Mouse (Mus musculus) neural tube, embryonic 11.5 days (tissue): ENCODE measurements around the gene Cdkal1. TPM values are rescaled to one million over a fixed set of nuclear protein-coding genes. Genes with fewer than 3 reads are reported as not detected.

Experiments
- ATAC-seq: fragments of 200-750 bp; cut with Nextera tagmentation; 2 replicates; pipeline ENCODE4 v1.8.0; 2017; ENCODE audit warnings: moderate number of reproducible peaks, mild to moderate bottlenecking, moderate TSS enrichment, moderate library complexity; ENCODE audit not compliant: insufficient read depth, low FRiP score, low TSS enrichment
- DNase-seq: peaks from one replicate; pipeline ENCODE4 v3.0.0-alpha.2; 2015; ENCODE audit warnings: low spot score
- H3K27ac ChIP-seq: fragments of 300-500 bp; sonication (generic); 2 replicates; pipeline ENCODE4 v1.5.1; 2014; ENCODE audit warnings: low read depth, mild to moderate bottlenecking, low read length
- H3K27me3 ChIP-seq: fragments of 300-500 bp; sonication (generic); 2 replicates; pipeline ENCODE4 v1.6.1; 2014; ENCODE audit warnings: mild to moderate bottlenecking, low read length, mixed read lengths; ENCODE audit not compliant: control insufficient read depth, insufficient read depth
- H3K36me3 ChIP-seq: fragments of 300-500 bp; sonication (generic); 2 replicates; pipeline ENCODE4 v1.6.1; 2014; ENCODE audit warnings: mild to moderate bottlenecking, low read length, moderate library complexity, mixed read lengths; ENCODE audit not compliant: control insufficient read depth, insufficient read depth
- H3K4me1 ChIP-seq: fragments of 300-500 bp; sonication (generic); 2 replicates; pipeline ENCODE4 v1.6.1; 2014; ENCODE audit warnings: low read length, mixed read lengths; ENCODE audit not compliant: control insufficient read depth, insufficient read depth
- H3K4me2 ChIP-seq: fragments of 300-500 bp; sonication (generic); 2 replicates; pipeline ENCODE4 v1.6.1; 2014; ENCODE audit warnings: low read depth, mild to moderate bottlenecking, moderate library complexity
- H3K4me3 ChIP-seq: fragments of 300-500 bp; sonication (generic); 2 replicates; pipeline ENCODE4 v1.5.1; 2014; ENCODE audit warnings: low read depth, low read length
- H3K9ac ChIP-seq: fragments of 300-500 bp; sonication (generic); 2 replicates; pipeline ENCODE4 v1.6.1; 2014; ENCODE audit warnings: mild to moderate bottlenecking, low read length
- H3K9me3 ChIP-seq: fragments of 300-500 bp; sonication (generic); 2 replicates; pipeline ENCODE4 v1.6.1; 2016; ENCODE audit warnings: low read length; ENCODE audit not compliant: control insufficient read depth
- WGBS: fragments of 180-500 bp; shearing (Covaris S2); extraction: QIAGEN DNeasy Blood & Tissue Kit; methylation state at CpG from one replicate; pipeline ENCODE4 v1.1.7; 2014; 5-methylcytosine and 5-hydroxymethylcytosine counted together
- polyA plus RNA-seq: library from polyadenylated mRNA; unstranded; fragments of >200 nt; fragmentation: Nextera tagmentation; extraction: Ambion mirVana; gene quantifications from 2 replicates; pipeline ENCODE4 v1.2.1, GENCODE M21; 2014

The Cdkal1 gene
- polyA plus RNA-seq, 1 experiment from 2014 or later, result 27.5 TPM

GRCm38 (mm10) chr13:29838409-29839047 lies 16.9 kb downstream of the Cdkal1 start:
- Histone ChIP-seq H3K27me3 (no peaks in the 10 kb centered on the region), H3K9me3 (no peaks in the 10 kb centered on the region), H3K4me1 (0 out of 2 replicates have a peak, but pooled peaks cover 2% of the 10 kb centered on the region), H3K4me2 (no peak overlapping the region), H3K4me3 (no peak overlapping the region), H3K36me3 (no peaks in the 10 kb centered on the region), H3K27ac (no peak overlapping the region), H3K9ac (no peak overlapping the region)
- WGBS, result 66% methylated on average over 5 of the region's 5 CpGs
- no peak for ATAC-seq
- no peak for DNase-seq

DNA sequence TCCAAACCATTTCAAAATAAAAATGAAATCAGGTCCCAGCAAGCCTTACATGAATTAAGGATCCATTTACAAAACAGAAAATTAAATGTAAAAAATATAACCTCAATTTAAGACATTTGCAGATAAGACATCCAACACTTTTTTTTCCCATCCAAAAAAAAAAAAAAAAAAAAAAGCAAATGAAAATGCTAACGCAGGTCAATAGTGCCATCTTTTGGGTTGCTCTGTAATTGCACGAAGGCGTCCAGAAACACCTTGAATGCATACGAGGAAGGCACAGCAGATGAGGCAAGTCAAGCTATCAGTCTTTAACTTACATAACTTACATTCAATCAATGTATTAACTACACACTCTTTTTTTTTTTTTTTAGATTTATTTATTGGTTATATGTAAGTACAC lies 20.3 kb downstream of the Cdkal1 start:
- no peak overlapping the region for H3K4me3 ChIP-seq

GRCm38 (mm10) chr13:29833751-29834150 lies 21.7 kb downstream of the Cdkal1 start:
- H3K9me3 ChIP-seq, result no peaks in the 10 kb centered on the region
- H3K4me2 ChIP-seq, result no peak overlapping the region
- H3K27ac ChIP-seq, result no peak overlapping the region
- no peaks in the 10 kb centered on the region for H3K36me3 ChIP-seq
- DNase-seq (no peak), ATAC-seq (no peak)
- H3K27me3 ChIP-seq, result no peaks in the 10 kb centered on the region
- H3K4me1 ChIP-seq, result 0 out of 2 replicates have a peak, but pooled peaks cover 2% of the 10 kb centered on the region
- 66% methylated on average over 8 of the region's 8 CpGs for WGBS
- no peak overlapping the region for H3K9ac ChIP-seq
- no peak overlapping the region for H3K4me3 ChIP-seq

More for the DNA sequence above, 20.3 kb downstream of the Cdkal1 start:
- Histone ChIP-seq H3K9me3 (no peaks in the 10 kb centered on the region), H3K27me3 (no peaks in the 10 kb centered on the region), H3K4me2 (no peak overlapping the region), H3K36me3 (no peaks in the 10 kb centered on the region), H3K27ac (no peak overlapping the region), H3K4me1 (0 out of 2 replicates have a peak, but pooled peaks cover 2% of the 10 kb centered on the region), H3K9ac (no peak overlapping the region)
- WGBS, result 39% methylated on average over 4 of the region's 4 CpGs
- no peak for ATAC-seq
- DNase-seq, result peak; percentile 61

- no peaks in the 10 kb centered on the region for H3K36me3 ChIP-seq
- no peak overlapping the region for H3K27ac ChIP-seq
- WGBS, result 83% methylated on average over 4 of the region's 4 CpGs
- no peaks in the 10 kb centered on the region for H3K9me3 ChIP-seq
- no peaks in the 10 kb centered on the region for H3K27me3 ChIP-seq
- H3K9ac ChIP-seq, result no peak overlapping the region
- DNase-seq (no peak), ATAC-seq (no peak)
- H3K4me2 ChIP-seq, result no peak overlapping the region
- H3K4me1 ChIP-seq, result 0 out of 2 replicates have a peak, but pooled peaks cover 7% of the 10 kb centered on the region
- H3K4me3 ChIP-seq, result no peak overlapping the region
Observed at GRCm38 (mm10) chr13:29831126-29831525, 24.3 kb downstream of the Cdkal1 start.

DNA sequence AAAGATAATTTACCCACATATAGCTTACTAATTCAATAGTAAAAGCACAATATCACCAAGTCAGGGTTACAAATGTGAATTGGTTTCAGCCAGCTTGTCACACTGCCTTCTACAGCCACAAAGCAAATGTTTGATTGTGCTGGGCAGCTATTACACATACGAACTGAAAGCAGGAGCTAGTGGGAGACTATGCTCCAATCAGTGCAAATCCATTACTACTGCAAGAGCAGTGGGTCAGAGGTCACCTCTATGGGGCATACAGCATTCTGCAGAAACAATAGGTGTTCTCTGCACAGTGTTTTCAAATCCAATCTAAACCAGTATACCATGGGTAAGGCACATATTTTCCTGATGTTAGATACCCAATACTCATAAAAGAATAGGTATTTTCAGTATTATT lies 27.4 kb downstream of the Cdkal1 start:
- no peaks in the 10 kb centered on the region for H3K27me3 ChIP-seq
- ATAC-seq, result no peak
- H3K9me3 ChIP-seq, result no peaks in the 10 kb centered on the region
- H3K4me1 ChIP-seq, result 0 out of 2 replicates have a peak, but pooled peaks cover 7% of the 10 kb centered on the region
- H3K4me2 ChIP-seq, result no peak overlapping the region
- no peak overlapping the region for H3K9ac ChIP-seq
- H3K27ac ChIP-seq, result no peak overlapping the region
- WGBS, result 30% methylated on average over 1 of the region's 1 CpGs
- no peak for DNase-seq
- H3K36me3 ChIP-seq, result no peaks in the 10 kb centered on the region
- H3K4me3 ChIP-seq, result no peak overlapping the region

DNA sequence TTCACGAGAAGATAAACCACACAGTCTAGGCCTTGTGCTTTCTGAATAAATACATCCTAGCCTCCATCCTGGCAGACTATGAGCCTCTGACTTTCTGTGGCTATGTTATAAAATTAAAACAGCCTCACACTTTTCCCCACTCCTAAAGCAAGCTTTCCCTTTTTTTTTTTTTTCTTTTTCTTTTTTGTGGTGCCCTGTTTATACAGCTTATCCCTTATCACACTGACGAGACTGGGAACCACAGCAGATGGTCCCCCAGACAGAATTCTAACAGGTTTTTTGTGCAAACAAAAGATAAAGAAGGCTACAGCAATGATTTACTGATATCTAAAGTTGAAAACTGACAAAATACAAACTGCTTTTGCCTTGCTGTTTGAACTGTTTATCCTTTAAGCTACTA lies 29.0 kb downstream of the Cdkal1 start:
- WGBS, result 65% methylated on average over 2 of the region's 2 CpGs
- H3K27me3 ChIP-seq, result no peaks in the 10 kb centered on the region
- H3K4me3 ChIP-seq, result no peak overlapping the region
- no peak overlapping the region for H3K4me2 ChIP-seq
- no peaks in the 10 kb centered on the region for H3K9me3 ChIP-seq
- H3K36me3 ChIP-seq, result no peaks in the 10 kb centered on the region
- no peak for ATAC-seq
- no peak overlapping the region for H3K9ac ChIP-seq
- 0 out of 2 replicates have a peak, but pooled peaks cover 7% of the 10 kb centered on the region for H3K4me1 ChIP-seq
- DNase-seq, result no peak
- H3K27ac ChIP-seq, result no peak overlapping the region

DNA sequence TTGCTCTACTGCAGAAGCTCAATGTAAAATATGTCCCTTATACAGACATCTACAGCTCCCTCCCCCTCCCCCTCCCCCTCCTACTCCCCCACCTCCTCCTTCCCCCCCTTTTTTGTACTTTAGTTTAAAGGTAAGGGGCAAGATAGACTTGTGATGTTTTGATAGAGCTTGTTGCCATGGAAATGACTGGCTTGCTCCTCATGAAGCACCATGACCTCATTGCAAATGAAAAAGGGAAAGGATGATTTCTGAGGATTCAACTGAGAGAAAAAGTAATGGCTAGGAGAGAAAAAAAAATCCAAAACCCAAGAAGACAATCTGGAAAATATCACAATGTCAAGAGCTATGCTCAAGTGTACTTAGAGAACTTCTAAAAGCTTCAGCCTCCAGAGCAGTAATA lies 29.4 kb downstream of the Cdkal1 start:
- no peak overlapping the region for H3K4me3 ChIP-seq
- DNase-seq (no peak), ATAC-seq (no peak)
- H3K36me3 ChIP-seq, result no peaks in the 10 kb centered on the region
- H3K27ac ChIP-seq, result no peak overlapping the region
- no peak overlapping the region for H3K9ac ChIP-seq
- no peaks in the 10 kb centered on the region for H3K27me3 ChIP-seq
- no peak overlapping the region for H3K4me2 ChIP-seq
- 0 out of 2 replicates have a peak, but pooled peaks cover 7% of the 10 kb centered on the region for H3K4me1 ChIP-seq
- H3K9me3 ChIP-seq, result no peaks in the 10 kb centered on the region

DNA sequence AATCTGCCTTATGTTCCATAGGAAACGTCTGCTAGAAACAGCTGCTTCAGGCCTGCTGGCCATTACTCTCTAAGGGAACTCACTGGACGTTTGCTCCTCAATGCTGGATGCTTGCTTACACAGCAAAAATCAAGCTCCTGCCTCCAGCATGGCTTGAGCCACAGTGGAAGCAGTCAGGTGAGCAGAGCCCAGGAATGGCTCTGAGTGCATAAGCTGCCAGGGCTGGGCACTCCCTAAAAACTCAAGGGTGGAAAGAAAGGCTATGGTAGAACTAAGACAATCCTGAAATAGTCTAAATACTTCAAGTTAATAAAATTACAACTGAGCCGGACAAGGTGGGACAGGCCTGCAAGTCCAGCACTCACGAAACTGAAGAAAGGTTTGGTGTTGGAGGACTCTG lies 30.7 kb downstream of the Cdkal1 start:
- no peak overlapping the region for H3K9ac ChIP-seq
- H3K27me3 ChIP-seq, result no peaks in the 10 kb centered on the region
- ATAC-seq (no peak), DNase-seq (no peak)
- no peaks in the 10 kb centered on the region for H3K9me3 ChIP-seq
- WGBS, result 81% methylated on average over 4 of the region's 4 CpGs
- H3K4me2 ChIP-seq, result no peak overlapping the region
- no peak overlapping the region for H3K4me3 ChIP-seq
- H3K4me1 ChIP-seq, result 0 out of 2 replicates have a peak, but pooled peaks cover 7% of the 10 kb centered on the region
- no peak overlapping the region for H3K27ac ChIP-seq
- no peaks in the 10 kb centered on the region for H3K36me3 ChIP-seq

- Histone ChIP-seq H3K27me3 (no peaks in the 10 kb centered on the region), H3K36me3 (no peaks in the 10 kb centered on the region), H3K27ac (peak overlapping the region; percentile 15; the same call in 1 of the 2 replicates), H3K9ac (no peak overlapping the region), H3K4me2 (no peak overlapping the region), H3K4me1 (0 out of 2 replicates have a peak, but pooled peaks cover 7% of the 10 kb centered on the region), H3K9me3 (no peaks in the 10 kb centered on the region), H3K4me3 (no peak overlapping the region)
- ATAC-seq (no peak), DNase-seq (no peak)
- WGBS, result 85% methylated on average over 8 of the region's 8 CpGs
Observed at GRCm38 (mm10) chr13:29824326-29824725, 31.1 kb downstream of the Cdkal1 start.
